Mouse (Mus musculus) liver, postnatal 0 days (tissue): ENCODE results near the gene Snrpd2.

Experiments
- CTCF ChIP-seq: sonication (generic); IDR thresholded peaks from 2 replicates; pipeline ENCODE4 v1.5.1; 2016; ENCODE audit warnings: antibody characterized with exemption, low read depth
- EP300 ChIP-seq: IDR thresholded peaks from 2 replicates; pipeline ENCODE4 v1.6.1; 2016; ENCODE audit warnings: antibody characterized with exemption, low read depth, mild to moderate bottlenecking

DNA sequence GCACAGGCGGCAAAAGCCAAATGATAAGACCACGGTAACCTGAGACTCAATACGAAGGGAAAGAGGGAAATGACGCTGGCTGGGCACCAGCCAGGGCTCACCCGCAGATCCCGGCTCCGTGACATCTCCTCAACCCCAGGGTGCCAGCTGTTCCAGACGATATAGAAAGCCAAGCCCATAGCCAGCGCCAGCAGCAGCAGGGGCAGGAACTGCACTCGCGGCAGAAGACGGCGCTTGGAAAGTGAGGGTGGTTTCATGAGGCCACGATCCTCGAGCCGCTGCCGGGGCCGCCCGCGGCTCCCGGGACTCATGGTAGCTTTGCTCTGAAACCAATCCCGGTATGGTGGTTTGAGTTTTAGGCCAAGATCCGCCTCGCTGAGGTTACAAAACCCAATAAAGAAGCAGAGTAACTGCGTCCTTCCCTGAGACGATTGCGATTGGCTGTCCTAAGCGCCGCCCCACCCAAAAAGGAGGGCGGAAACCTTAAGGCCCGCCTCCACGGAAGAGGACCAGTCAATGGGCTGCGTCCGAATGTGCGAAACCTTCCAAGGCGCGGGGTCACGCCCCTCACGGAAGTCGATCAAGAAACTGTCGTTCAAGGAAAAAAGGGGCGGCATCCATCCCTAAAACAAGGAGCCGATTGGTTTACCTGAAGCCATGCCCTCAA is 514 bp upstream of the Snrpd2 start, which contains the start of gene Qpctl:
- TF ChIP-seq CTCF (no peak), EP300 (peak; percentile 35; the same call in 1 of the 2 replicates)
